Mouse (Mus musculus): ENCODE measurements around the gene Praf2.
"Not testable (repeated sequence)": the region's sequence is repeated elsewhere in the genome, so short reads cannot be mapped to it uniquely, and the experiment has no call there.

DNA sequence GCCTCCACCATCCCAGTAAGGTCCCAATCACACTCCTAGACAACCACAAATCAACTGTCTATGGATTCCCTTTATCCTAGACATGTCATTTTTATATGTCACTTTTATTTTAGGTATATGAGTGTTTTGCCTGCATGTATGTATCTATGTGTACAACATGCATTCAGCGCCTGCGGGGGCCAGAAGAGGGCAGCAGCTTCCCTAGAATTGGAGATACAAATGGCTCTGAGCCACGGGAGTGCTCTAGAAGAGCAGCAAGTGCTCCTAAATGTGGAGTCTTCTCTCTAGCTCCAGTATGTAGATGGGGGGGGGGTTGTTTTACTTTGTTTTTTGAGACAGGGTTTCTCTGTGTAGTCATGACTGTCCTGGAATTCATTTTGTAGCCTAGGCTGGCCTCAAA lies 25.4 kb downstream of the Praf2 start:
- TF ChIP-seq CTCF (IDR thresholded peaks at IDR 0.05; ENCODE audit: low read depth), result peak; percentile 57
- not testable (repeated sequence) for TF ChIP-seq EP300 (IDR thresholded peaks at IDR 0.05; ENCODE audit: low read depth)

Measured in liver, postnatal 0 days (tissue).